Mouse (Mus musculus) kidney, embryonic 16.5 days (tissue): ENCODE results near the gene Agtr1b. TPM values are rescaled to one million over a fixed set of nuclear protein-coding genes. Genes with fewer than 3 reads are reported as not detected.

Experiments used
- ATAC-seq: fragments of 200-750 bp; cut with Nextera tagmentation; 2 replicates; pipeline ENCODE4 v1.8.0; 2017; ENCODE audit warnings: moderate TSS enrichment; ENCODE audit not compliant: low FRiP score, low TSS enrichment
- H3K27ac ChIP-seq: fragments of 300-500 bp; sonication (generic); 2 replicates; pipeline ENCODE4 v1.5.1; 2014; ENCODE audit warnings: low read length
- H3K27me3 ChIP-seq: fragments of 300-500 bp; sonication (generic); 2 replicates; pipeline ENCODE4 v1.6.1; 2014; ENCODE audit warnings: low read length, control low read depth, mixed read lengths; ENCODE audit not compliant: insufficient read depth
- H3K36me3 ChIP-seq: fragments of 300-500 bp; sonication (generic); 2 replicates; pipeline ENCODE4 v1.6.1; 2014; ENCODE audit warnings: low read length, control low read depth, mixed read lengths; ENCODE audit not compliant: insufficient read depth
- H3K4me1 ChIP-seq: fragments of 300-500 bp; sonication (generic); 2 replicates; pipeline ENCODE4 v1.6.1; 2014; ENCODE audit warnings: low read length, control low read depth, mixed read lengths; ENCODE audit not compliant: insufficient read depth
- H3K4me2 ChIP-seq: fragments of 300-500 bp; sonication (generic); replicated peaks from 2 replicates; pipeline ENCODE4 v1.6.1; 2014; ENCODE audit warnings: low read depth, low read length
- H3K4me3 ChIP-seq: fragments of 300-500 bp; sonication (generic); 2 replicates; pipeline ENCODE4 v1.5.1; 2014; ENCODE audit warnings: mild to moderate bottlenecking, low read length
- H3K9ac ChIP-seq: fragments of 300-500 bp; sonication (generic); replicated peaks from 2 replicates; pipeline ENCODE4 v1.6.1; 2014; ENCODE audit warnings: low read length
- H3K9me3 ChIP-seq: fragments of 300-500 bp; sonication (generic); 2 replicates; pipeline ENCODE4 v1.6.1; 2016; ENCODE audit warnings: low read length, control low read depth
- WGBS: fragments of 180-500 bp; shearing (Covaris S2); extraction: QIAGEN DNeasy Blood & Tissue Kit; methylation state at CpG from one replicate; pipeline ENCODE4 v1.1.7; 2014; 5-methylcytosine and 5-hydroxymethylcytosine counted together
- polyA plus RNA-seq: library from polyadenylated mRNA; unstranded; fragments of >200 nt; fragmentation: Nextera tagmentation; extraction: Ambion mirVana; gene quantifications from 2 replicates; pipeline ENCODE4 v1.2.1, GENCODE M21; 2015

Gene Agtr1b
- polyA plus RNA-seq, 1 experiment from 2014 or later, result 0.61 TPM

DNA sequence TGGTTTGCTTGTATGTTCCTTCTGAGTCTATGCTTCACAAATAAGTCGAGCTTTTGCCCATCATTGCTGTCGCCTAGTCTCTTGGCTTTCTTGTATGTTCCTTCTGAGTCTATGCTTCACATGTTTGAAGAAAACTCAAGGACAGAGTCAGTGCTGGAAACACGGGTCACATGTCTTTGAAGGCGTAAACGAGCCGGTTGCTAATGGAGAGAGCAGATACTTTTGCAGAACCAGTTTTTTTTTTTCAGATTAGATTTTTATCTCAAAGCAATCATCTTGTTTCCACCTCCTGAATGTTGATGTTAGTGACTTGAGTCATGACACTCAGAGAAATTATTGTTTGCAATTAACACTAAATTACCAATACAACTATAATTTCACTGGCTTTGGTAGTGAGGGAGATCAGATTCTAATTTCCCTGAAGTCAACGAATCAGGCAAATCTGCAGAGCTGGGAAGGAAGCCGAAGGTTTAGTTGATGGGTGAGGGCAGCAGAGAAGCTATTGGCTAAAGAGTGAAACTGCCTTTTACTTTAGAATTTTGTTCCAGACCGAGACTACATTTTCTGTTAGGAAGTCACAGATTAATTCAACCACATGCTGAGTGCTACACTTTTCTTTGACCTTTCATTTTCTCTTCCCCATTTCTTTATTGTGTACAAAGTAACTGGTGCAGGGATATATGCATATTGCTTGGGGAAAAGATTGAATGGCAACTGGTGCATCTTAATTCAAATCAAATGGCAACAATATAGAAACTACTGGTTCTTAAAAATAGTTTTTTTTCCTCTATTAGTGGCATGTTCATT lies 72.2 kb downstream of the Agtr1b start:
- WGBS, result 81% methylated on average over 9 of the region's 9 CpGs
- no peak overlapping the region for H3K4me2 ChIP-seq
- no peaks in the 10 kb centered on the region for H3K9me3 ChIP-seq
- no peaks in the 10 kb centered on the region for H3K4me1 ChIP-seq
- no peaks in the 10 kb centered on the region for H3K36me3 ChIP-seq
- no peak overlapping the region for H3K27ac ChIP-seq
- no peak overlapping the region for H3K4me3 ChIP-seq
- H3K9ac ChIP-seq, result no peak overlapping the region
- no peak for ATAC-seq
- H3K27me3 ChIP-seq, result no peaks in the 10 kb centered on the region

DNA sequence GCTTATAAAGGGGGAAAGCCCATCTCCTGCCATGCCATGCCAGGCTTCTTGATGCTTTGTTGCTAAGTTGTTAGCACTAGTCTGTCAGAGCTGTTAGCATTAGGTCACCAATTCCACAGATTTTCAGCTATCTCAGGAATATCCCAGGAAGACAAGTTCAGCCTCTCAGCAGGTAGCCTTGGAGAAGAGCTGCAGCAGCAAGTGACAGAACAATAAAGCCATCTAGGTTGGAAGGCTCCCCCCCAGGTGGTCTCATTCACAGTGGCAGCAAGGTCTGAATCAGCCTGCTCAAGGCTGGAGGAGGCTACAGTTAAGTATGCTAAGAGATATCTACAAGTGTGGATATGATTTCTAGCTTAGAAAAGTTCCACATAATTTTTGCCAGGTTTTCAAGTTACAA lies 75.6 kb downstream of the Agtr1b start:
- Histone ChIP-seq H3K9me3 (no peaks in the 10 kb centered on the region), H3K4me1 (no peaks in the 10 kb centered on the region), H3K4me2 (no peak overlapping the region), H3K9ac (no peak overlapping the region), H3K4me3 (no peak overlapping the region), H3K27me3 (no peaks in the 10 kb centered on the region), H3K27ac (no peak overlapping the region), H3K36me3 (no peaks in the 10 kb centered on the region)
- ATAC-seq, result no peak

DNA sequence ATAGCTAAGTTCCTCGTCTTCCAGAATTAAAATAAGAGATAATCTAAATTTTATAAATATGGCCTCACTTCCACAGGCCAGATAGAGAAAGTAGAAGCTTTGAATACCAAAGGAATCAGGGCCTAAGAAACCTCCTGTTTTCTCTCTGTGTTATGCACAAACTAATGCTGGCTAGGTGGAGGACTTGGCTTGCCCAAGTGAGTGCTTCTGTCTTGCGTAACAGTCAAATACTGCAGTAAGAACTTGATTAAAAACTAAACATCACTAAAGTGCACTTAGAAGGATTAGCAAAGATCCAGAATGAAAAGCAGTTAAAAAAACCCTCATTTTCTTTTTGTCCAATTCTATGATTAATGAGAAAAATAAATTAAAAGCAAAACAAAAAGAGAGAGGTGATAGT lies 78.2 kb downstream of the Agtr1b start:
- no peak overlapping the region for H3K4me2 ChIP-seq
- H3K9me3 ChIP-seq, result no peaks in the 10 kb centered on the region
- H3K27me3 ChIP-seq, result no peaks in the 10 kb centered on the region
- H3K9ac ChIP-seq, result no peak overlapping the region
- no peak for ATAC-seq
- WGBS, result 89% methylated on average over 2 of the region's 2 CpGs
- no peak overlapping the region for H3K27ac ChIP-seq
- H3K36me3 ChIP-seq, result no peaks in the 10 kb centered on the region
- no peak overlapping the region for H3K4me3 ChIP-seq
- no peaks in the 10 kb centered on the region for H3K4me1 ChIP-seq

DNA sequence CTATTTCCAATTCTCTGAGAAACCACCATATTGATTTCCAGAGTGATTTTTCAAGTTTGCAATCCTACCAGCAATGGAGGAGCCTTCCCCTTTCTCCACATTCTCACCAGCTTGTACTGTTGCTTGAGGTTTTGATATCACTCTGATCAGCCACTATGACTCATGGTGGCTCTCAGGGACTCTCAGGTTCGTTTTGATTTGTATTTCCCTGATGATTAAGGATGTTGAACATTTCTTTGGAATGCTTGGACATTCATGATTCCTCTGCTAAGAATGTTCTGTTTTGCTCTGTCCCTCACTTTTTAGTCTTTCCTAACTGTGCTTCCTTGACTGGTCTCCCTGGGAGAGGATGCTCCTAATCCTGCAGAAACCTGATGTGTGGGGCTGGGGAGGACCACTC lies 85.2 kb downstream of the Agtr1b start:
- Histone ChIP-seq H3K27me3 (no peaks in the 10 kb centered on the region), H3K36me3 (no peaks in the 10 kb centered on the region), H3K9ac (no peak overlapping the region), H3K27ac (no peak overlapping the region), H3K4me1 (no peaks in the 10 kb centered on the region), H3K4me3 (no peak overlapping the region), H3K9me3 (no peaks in the 10 kb centered on the region), H3K4me2 (no peak overlapping the region)
- WGBS, result 52% methylated on average over 1 of the region's 1 CpGs
- no peak for ATAC-seq

DNA sequence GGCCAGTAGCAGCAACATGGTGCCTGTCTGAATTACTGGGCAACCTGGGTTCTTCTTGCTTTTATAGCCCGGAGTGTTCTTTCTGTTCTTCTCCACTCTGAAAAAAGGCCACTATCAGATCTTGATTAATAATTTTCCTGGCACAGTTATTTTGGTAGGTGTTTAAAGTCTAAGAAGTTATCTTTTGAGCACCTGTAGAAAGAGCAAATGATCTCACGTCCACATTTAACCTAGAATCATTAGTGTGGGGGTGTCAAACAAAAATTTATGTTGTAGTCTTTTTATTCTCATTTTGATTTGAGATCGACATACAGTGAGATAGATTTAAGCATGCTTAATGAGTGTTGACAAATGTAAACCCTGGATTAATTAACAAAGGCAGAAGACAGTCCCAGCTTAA lies 91.3 kb downstream of the Agtr1b start, which contains the start of gene Cpb1:
Gene Cpb1, minus strand, starts transcription at position 101 of the 400 bp plus-strand sequence.
- Histone ChIP-seq H3K9ac (no peak within 1 kb of the TSS), H3K27ac (no peak within 1 kb of the TSS), H3K4me1 (no peaks in the 10 kb centered on the region), H3K27me3 (no peaks in the 10 kb centered on the region), H3K36me3 (no peaks in the 10 kb centered on the region), H3K4me2 (no peak within 1 kb of the TSS), H3K9me3 (no peaks in the 10 kb centered on the region), H3K4me3 (no peak within 1 kb of the TSS)
- ATAC-seq, result no peak
- WGBS, result 83% methylated on average over 3 of the region's 3 CpGs

Other genes starting within 250 kb of the Agtr1b start
- gene Gyg, start 211.9 kb downstream of the Agtr1b start, polyA plus RNA-seq, result 46.4 and 48.0 TPM in 2 replicates
- gene Cpa3, start 125.0 kb downstream of the Agtr1b start, polyA plus RNA-seq, result 2.2 and 2.4 TPM in 2 replicates
- 0.55 and 0.66 TPM in 2 replicates for gene Cpb1, start 91.4 kb downstream of the Agtr1b start, polyA plus RNA-seq